Mouse (Mus musculus) spleen, adult 2 months (tissue): ENCODE results near the gene Ilk.

ENCODE experiments used
- CTCF ChIP-seq: fragments of 200-500 bp; IDR thresholded peaks from 2 replicates; pipeline ENCODE4 v1.5.1; 2011; ENCODE audit warnings: mild to moderate bottlenecking, inconsistent platforms; ENCODE audit not compliant: insufficient read depth, insufficient read length, insufficient replicate concordance; ENCODE audit errors: extremely low read depth
- POLR2A ChIP-seq: fragments of 200-500 bp; IDR thresholded peaks from 2 replicates; pipeline ENCODE4 v1.6.1; 2011; ENCODE audit warnings: low read depth, low read length, inconsistent platforms

GRCm38 (mm10) chr7:105786506-105787284, 50.3 kb downstream of the Ilk start:
- TF ChIP-seq CTCF (no peak), POLR2A (no peak)
